Mouse (Mus musculus) forebrain, embryonic 10.5 days (tissue): ENCODE results near the gene Gm8251. TPM values are rescaled to one million over a fixed set of nuclear protein-coding genes. Genes with fewer than 3 reads are reported as not detected.
A peak's percentile ranks its signal among the peaks of the same experiment; 100 is the strongest.
"Not testable (repeated sequence)": the region's sequence is repeated elsewhere in the genome, so short reads cannot be mapped to it uniquely, and the experiment has no call there.

ENCODE experiments used
- DNase-seq: peaks from one replicate; pipeline ENCODE4 v3.0.0-alpha.2; 2017; ENCODE audit warnings: low spot score; ENCODE audit errors: extremely low spot score
- H3K27ac ChIP-seq: fragments of 300-500 bp; sonication (generic); 2 replicates; pipeline ENCODE4 v1.5.1; 2016; ENCODE audit warnings: mild to moderate bottlenecking
- H3K27me3 ChIP-seq: fragments of 300-500 bp; sonication (generic); 2 replicates; pipeline ENCODE4 v1.6.1; 2016; ENCODE audit warnings: mild to moderate bottlenecking; ENCODE audit not compliant: poor library complexity, severe bottlenecking
- H3K36me3 ChIP-seq: fragments of 300-500 bp; sonication (generic); replicated peaks from 2 replicates; pipeline ENCODE4 v1.6.1; 2016; ENCODE audit warnings: mild to moderate bottlenecking, moderate library complexity
- H3K4me1 ChIP-seq: fragments of 300-500 bp; sonication (generic); 2 replicates; pipeline ENCODE4 v1.6.1; 2016
- H3K4me3 ChIP-seq: fragments of 300-500 bp; sonication (generic); 2 replicates; pipeline ENCODE4 v1.5.1; 2016; ENCODE audit warnings: mild to moderate bottlenecking, moderate library complexity
- H3K9me3 ChIP-seq: fragments of 300-500 bp; sonication (generic); 2 replicates; pipeline ENCODE4 v1.6.1; 2016; ENCODE audit warnings: mild to moderate bottlenecking, moderate library complexity
- WGBS: fragments of 180-500 bp; shearing (Covaris S2); methylation state at CpG from one replicate; pipeline ENCODE4 v1.1.7; 2016; 5-methylcytosine and 5-hydroxymethylcytosine counted together
- polyA plus RNA-seq: library from polyadenylated mRNA; unstranded; fragments of >200 nt; fragmentation: Nextera tagmentation; extraction: Ambion mirVana; gene quantifications from 2 replicates; pipeline ENCODE4 v1.2.1, GENCODE M21; 2016

Gene Gm8251
- 0.15 and 0.19 TPM in 2 replicates for polyA plus RNA-seq

- Histone ChIP-seq H3K4me1 (no peaks in the 10 kb centered on the region), H3K36me3 (no peaks in the 10 kb centered on the region), H3K4me3 (no peak within 1 kb of the TSS), H3K9me3 (no peaks in the 10 kb centered on the region; the same call in 1 of the 2 replicates), H3K27me3 (no peaks in the 10 kb centered on the region), H3K27ac (no peak within 1 kb of the TSS)
- WGBS: 95% methylated on average over 2 of the region's 2 CpGs
- no peak for DNase-seq
These were observed at the start of gene Gm8251 for GRCm38 (mm10) chr1:44061836-44062235. Gm8251 (minus strand) TSS chr1:44061936.

GRCm38 (mm10) chr1:44102939-44103338, 41.2 kb upstream of the Gm8251 start:
- WGBS: 12% methylated on average over 5 of the region's 5 CpGs
- DNase-seq: no peak

GRCm38 (mm10) chr1:44102259-44102717, 40.6 kb upstream of the Gm8251 start, which contains the start of gene Tex30:
Tex30 (minus strand) TSS chr1:44102441.
- peak; percentile 93 for DNase-seq
- H3K4me3 ChIP-seq: peak within 1 kb of the TSS; percentile 81
- no peaks in the 10 kb centered on the region for H3K27me3 ChIP-seq
- H3K27ac ChIP-seq: peak within 1 kb of the TSS; percentile 95
- no peaks in the 10 kb centered on the region for H3K9me3 ChIP-seq
- peaks cover 18% of the 10 kb centered on the region for H3K4me1 ChIP-seq
- peaks cover 49% of the 10 kb centered on the region for H3K36me3 ChIP-seq
- WGBS: under 1% methylated on average over 55 of the region's 55 CpGs

More at GRCm38 (mm10) chr1:44102939-44103338, 41.2 kb upstream of the Gm8251 start:
- peaks cover 49% of the 10 kb centered on the region for H3K36me3 ChIP-seq
- no peaks in the 10 kb centered on the region for H3K27me3 ChIP-seq
- peak overlapping the region; percentile 95 for H3K27ac ChIP-seq
- H3K4me3 ChIP-seq: peak overlapping the region; percentile 81
- H3K4me1 ChIP-seq: peaks cover 18% of the 10 kb centered on the region
- no peaks in the 10 kb centered on the region for H3K9me3 ChIP-seq

DNA sequence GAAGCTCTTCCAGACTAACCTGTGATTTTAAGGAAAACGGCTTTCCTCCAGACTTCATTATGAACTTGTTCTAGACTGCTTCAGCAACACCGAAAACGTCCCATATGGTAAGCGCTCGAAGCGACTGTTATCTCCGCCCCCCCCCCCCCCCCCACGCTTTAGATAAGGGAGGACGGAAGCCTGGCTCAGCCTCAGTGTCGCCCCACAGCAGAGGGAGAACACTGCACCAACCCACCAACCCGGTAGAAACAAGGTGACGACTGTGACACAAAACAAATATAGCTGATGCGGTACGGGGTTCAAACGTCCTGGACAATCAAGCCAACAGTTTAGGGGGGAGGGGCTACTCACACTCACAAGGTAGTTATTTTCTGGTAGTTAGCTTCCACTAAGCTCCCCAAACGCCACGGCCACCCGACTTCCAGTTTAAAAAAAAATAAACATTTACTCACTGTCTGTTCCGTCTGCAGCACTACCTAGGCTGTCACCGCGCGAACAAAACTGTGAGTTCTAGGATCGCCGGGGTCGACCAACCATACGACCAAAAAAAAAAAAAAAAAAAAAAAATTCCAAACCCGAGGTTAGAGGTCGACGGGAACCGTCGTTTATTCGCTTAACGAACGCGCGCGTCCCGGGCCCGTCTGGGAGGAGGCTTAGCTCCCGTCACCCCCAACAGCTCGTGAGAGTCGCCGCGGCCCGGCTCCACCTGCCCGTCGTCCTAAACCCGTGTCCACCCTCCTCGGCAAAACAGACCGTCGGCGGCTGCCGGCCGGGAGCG, 39.9 kb upstream of the Gm8251 start:
- Histone ChIP-seq H3K27ac (peak overlapping the region; percentile 95), H3K36me3 (peaks cover 49% of the 10 kb centered on the region), H3K27me3 (no peaks in the 10 kb centered on the region), H3K4me3 (peak overlapping the region; percentile 81), H3K9me3 (0 out of 2 replicates have a peak, but pooled peaks cover 6% of the 10 kb centered on the region), H3K4me1 (peaks cover 18% of the 10 kb centered on the region)
- DNase-seq: peak; percentile 51
- WGBS: under 1% methylated on average over 54 of the region's 55 CpGs

DNA sequence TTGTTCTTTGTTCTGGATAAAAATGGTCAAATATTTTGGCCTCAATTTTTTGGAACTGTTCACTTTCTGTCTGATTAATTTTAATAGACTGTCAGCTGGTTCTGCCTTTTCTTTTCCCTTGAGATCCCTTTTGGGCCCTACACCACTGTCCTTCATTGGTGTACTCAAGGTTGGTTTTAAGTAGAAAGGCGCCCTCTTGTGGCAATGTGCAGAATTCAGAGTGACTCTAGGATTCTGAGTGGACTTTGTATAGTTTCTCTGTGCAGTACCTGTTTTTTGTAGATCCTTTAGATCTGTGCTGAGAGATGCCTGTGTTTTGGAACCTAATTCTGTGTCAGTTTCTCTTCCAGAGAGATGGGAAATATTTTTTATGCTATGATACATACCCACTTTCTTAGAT, 2.9 kb upstream of the Gm8251 start:
- WGBS: 0% methylated on average over 1 of the region's 1 CpGs
- DNase-seq: no peak
- Histone ChIP-seq H3K36me3 (no peaks in the 10 kb centered on the region), H3K4me1 (no peaks in the 10 kb centered on the region), H3K4me3 (no peak overlapping the region), H3K27me3 (no peaks in the 10 kb centered on the region), H3K9me3 (no peaks in the 10 kb centered on the region; the same call in 1 of the 2 replicates), H3K27ac (no peak overlapping the region)

GRCm38 (mm10) chr1:44063439-44063838, 1.7 kb upstream of the Gm8251 start:
- no peaks in the 10 kb centered on the region; the same call in 1 of the 2 replicates for H3K9me3 ChIP-seq
- no peaks in the 10 kb centered on the region for H3K36me3 ChIP-seq
- no peak overlapping the region for H3K27ac ChIP-seq
- H3K4me1 ChIP-seq: no peaks in the 10 kb centered on the region
- no peaks in the 10 kb centered on the region for H3K27me3 ChIP-seq
- WGBS: 96% methylated on average over 6 of the region's 6 CpGs
- H3K4me3 ChIP-seq: no peak overlapping the region
- DNase-seq: no peak

- WGBS: 94% methylated on average over 3 of the region's 3 CpGs
- Histone ChIP-seq H3K4me1 (no peaks in the 10 kb centered on the region), H3K4me3 (no peak overlapping the region), H3K9me3 (no peaks in the 10 kb centered on the region), H3K36me3 (no peaks in the 10 kb centered on the region), H3K27me3 (no peaks in the 10 kb centered on the region), H3K27ac (no peak overlapping the region)
- DNase-seq: no peak
These were observed 3.9 kb downstream of the Gm8251 start for GRCm38 (mm10) chr1:44057805-44058204.

DNA sequence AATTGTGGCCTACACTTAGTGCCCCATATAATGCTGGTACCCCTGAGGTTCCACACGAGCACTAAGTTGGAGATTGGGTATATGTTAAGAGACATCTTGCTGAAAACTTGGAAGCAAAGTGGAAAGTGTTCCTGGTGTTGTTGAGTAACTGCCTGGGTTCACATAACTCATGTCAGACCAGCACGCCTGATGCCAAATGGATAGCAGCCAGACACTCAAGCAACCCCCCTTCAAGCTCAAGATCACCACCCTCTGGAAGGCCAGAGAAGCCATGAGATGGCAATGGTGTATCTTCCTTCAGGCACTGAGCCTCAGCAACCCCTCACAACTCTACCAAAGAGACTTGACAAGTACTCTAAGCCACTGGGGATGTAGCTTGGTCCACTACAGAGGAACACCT, 15.2 kb downstream of the Gm8251 start:
- 86% methylated on average over 2 of the region's 2 CpGs for WGBS
- no peaks in the 10 kb centered on the region for H3K9me3 ChIP-seq
- H3K36me3 ChIP-seq: no peaks in the 10 kb centered on the region
- peaks cover 7% of the 10 kb centered on the region for H3K4me1 ChIP-seq
- no peaks in the 10 kb centered on the region for H3K27me3 ChIP-seq
- H3K4me3 ChIP-seq: no peak overlapping the region
- no peak for DNase-seq
- no peak overlapping the region for H3K27ac ChIP-seq

DNA sequence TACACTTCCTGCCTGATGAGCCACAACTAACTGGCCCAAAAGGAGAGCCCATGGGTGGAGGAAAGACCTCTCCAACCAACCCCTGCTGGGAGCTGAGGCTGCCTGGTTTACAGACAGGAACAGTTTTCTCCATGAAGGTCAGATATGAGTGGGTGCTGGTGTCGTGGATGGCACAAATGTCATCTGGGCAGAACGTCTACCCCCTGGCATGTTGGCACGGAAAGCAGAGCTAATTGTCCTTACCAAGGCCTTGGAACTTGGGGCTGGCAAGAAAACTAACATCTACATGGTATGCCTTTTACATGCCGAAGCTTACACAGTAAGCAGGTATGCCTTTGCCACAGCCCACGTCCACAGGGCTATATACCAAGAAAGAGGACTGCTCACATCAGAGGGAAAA, 16.0 kb downstream of the Gm8251 start:
- not testable (repeated sequence) for H3K36me3 ChIP-seq, H3K27ac ChIP-seq, H3K4me3 ChIP-seq, H3K27me3 ChIP-seq, DNase-seq, H3K4me1 ChIP-seq, H3K9me3 ChIP-seq
- WGBS: 88% methylated on average over 5 of the region's 5 CpGs

DNA sequence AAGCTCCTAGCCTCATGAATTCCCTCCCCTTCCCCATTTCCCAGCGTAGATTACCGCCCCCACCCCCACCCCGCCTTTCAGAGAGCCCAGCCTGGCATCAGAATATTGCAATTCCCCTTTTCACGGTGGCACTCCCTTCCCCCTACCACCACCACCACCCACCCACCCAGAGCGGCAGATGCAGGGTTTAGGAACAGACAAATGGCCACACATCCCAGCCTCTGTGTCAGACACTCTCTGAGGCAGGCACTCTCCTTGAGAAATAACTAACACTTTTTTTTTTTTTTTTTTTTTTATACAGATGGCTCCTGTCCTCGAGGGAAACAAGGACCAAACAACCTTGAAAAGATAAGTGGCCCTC, 19.2 kb downstream of the Gm8251 start:
- Histone ChIP-seq H3K9me3 (no peaks in the 10 kb centered on the region), H3K27ac (peak overlapping the region; percentile 80), H3K4me3 (peak overlapping the region; percentile 54), H3K36me3 (no peaks in the 10 kb centered on the region), H3K4me1 (peaks cover 7% of the 10 kb centered on the region), H3K27me3 (no peaks in the 10 kb centered on the region)
- WGBS: 7% methylated on average over 6 of the region's 6 CpGs
- DNase-seq: no peak

- peak overlapping the region; percentile 80 for H3K27ac ChIP-seq
- H3K27me3 ChIP-seq: no peaks in the 10 kb centered on the region
- WGBS: 2% methylated on average over 17 of the region's 17 CpGs
- DNase-seq: peak; percentile 54
- no peaks in the 10 kb centered on the region for H3K9me3 ChIP-seq
- no peaks in the 10 kb centered on the region for H3K36me3 ChIP-seq
- H3K4me1 ChIP-seq: peaks cover 7% of the 10 kb centered on the region
- peak overlapping the region; percentile 54 for H3K4me3 ChIP-seq
These were observed 19.8 kb downstream of the Gm8251 start for GRCm38 (mm10) chr1:44041797-44042554.

- Histone ChIP-seq H3K36me3 (no peaks in the 10 kb centered on the region), H3K27ac (no peak overlapping the region), H3K9me3 (no peaks in the 10 kb centered on the region), H3K4me1 (no peaks in the 10 kb centered on the region), H3K27me3 (no peaks in the 10 kb centered on the region), H3K4me3 (no peak overlapping the region)
- no peak for DNase-seq
- WGBS: 89% methylated on average over 5 of the region's 5 CpGs
These were observed 28.8 kb downstream of the Gm8251 start for GRCm38 (mm10) chr1:44032948-44033347.

- no peak overlapping the region for H3K27ac ChIP-seq
- 72% methylated on average over 2 of the region's 2 CpGs for WGBS
- no peaks in the 10 kb centered on the region for H3K4me1 ChIP-seq
- H3K36me3 ChIP-seq: no peaks in the 10 kb centered on the region
- H3K27me3 ChIP-seq: no peaks in the 10 kb centered on the region
- H3K4me3 ChIP-seq: no peak overlapping the region
- no peaks in the 10 kb centered on the region for H3K9me3 ChIP-seq
- DNase-seq: no peak
These were observed 29.5 kb downstream of the Gm8251 start for GRCm38 (mm10) chr1:44032213-44032612.
